Mouse (Mus musculus) splenic B cell, adult 2 months (primary cell): ENCODE results near the gene Adcy7.

Source experiments
- DNase-seq: peaks from one replicate; pipeline ENCODE4 v3.0.0-alpha.2; 2011; ENCODE audit warnings: low read depth, low spot score
- H3K27me3 ChIP-seq: 2 replicates; pipeline ENCODE4 v1.6.1; 2012; ENCODE audit warnings: mild to moderate bottlenecking, low read length, moderate library complexity, mixed read lengths; ENCODE audit not compliant: control insufficient read depth, poor library complexity, insufficient read depth, severe bottlenecking
- H3K36me3 ChIP-seq: 2 replicates; pipeline ENCODE4 v1.6.1; 2012; ENCODE audit warnings: mild to moderate bottlenecking, low read length, moderate library complexity, mixed read lengths; ENCODE audit not compliant: control insufficient read depth, poor library complexity, insufficient read depth, severe bottlenecking

Gene Adcy7

GRCm38 (mm10) chr8:88323523-88323922 lies 51.3 kb downstream of the Adcy7 start:
- no peaks in the 10 kb centered on the region for H3K27me3 ChIP-seq
- no peak for DNase-seq
- peaks cover 35% of the 10 kb centered on the region for H3K36me3 ChIP-seq

GRCm38 (mm10) chr8:88324760-88325159 lies 52.6 kb downstream of the Adcy7 start:
- DNase-seq: no peak
- H3K36me3 ChIP-seq: peaks cover 33% of the 10 kb centered on the region
- H3K27me3 ChIP-seq: no peaks in the 10 kb centered on the region

- H3K27me3 ChIP-seq: no peaks in the 10 kb centered on the region
- peaks cover 33% of the 10 kb centered on the region for H3K36me3 ChIP-seq
- no peak for DNase-seq
These were observed 53.0 kb downstream of the Adcy7 start for GRCm38 (mm10) chr8:88325251-88325650.

GRCm38 (mm10) chr8:88325795-88326194 lies 53.6 kb downstream of the Adcy7 start:
- H3K27me3 ChIP-seq: no peaks in the 10 kb centered on the region
- H3K36me3 ChIP-seq: peaks cover 33% of the 10 kb centered on the region
- no peak for DNase-seq

- H3K27me3 ChIP-seq: no peaks in the 10 kb centered on the region
- peaks cover 33% of the 10 kb centered on the region for H3K36me3 ChIP-seq
- DNase-seq: no peak
These were observed 54.1 kb downstream of the Adcy7 start for GRCm38 (mm10) chr8:88326328-88326727.

GRCm38 (mm10) chr8:88328689-88329088 lies 56.5 kb downstream of the Adcy7 start:
- peaks cover 28% of the 10 kb centered on the region for H3K36me3 ChIP-seq
- H3K27me3 ChIP-seq: no peaks in the 10 kb centered on the region
- no peak for DNase-seq

GRCm38 (mm10) chr8:88330816-88331215 lies 58.6 kb downstream of the Adcy7 start:
- H3K36me3 ChIP-seq: peaks cover 23% of the 10 kb centered on the region
- H3K27me3 ChIP-seq: no peaks in the 10 kb centered on the region
- no peak for DNase-seq

- peaks cover 14% of the 10 kb centered on the region; the same call in 1 of the 2 replicates for H3K36me3 ChIP-seq
- no peak for DNase-seq
- no peaks in the 10 kb centered on the region for H3K27me3 ChIP-seq
These were observed 62.2 kb downstream of the Adcy7 start for GRCm38 (mm10) chr8:88334384-88334783.

GRCm38 (mm10) chr8:88334975-88335374 lies 62.8 kb downstream of the Adcy7 start:
- DNase-seq: no peak
- Histone ChIP-seq H3K27me3 (no peaks in the 10 kb centered on the region), H3K36me3 (peaks cover 14% of the 10 kb centered on the region; the same call in 1 of the 2 replicates)

GRCm38 (mm10) chr8:88339221-88339620 lies 67.0 kb downstream of the Adcy7 start:
- Histone ChIP-seq H3K27me3 (no peaks in the 10 kb centered on the region), H3K36me3 (peaks cover 25% of the 10 kb centered on the region; the same call in 1 of the 2 replicates)
- DNase-seq: no peak

- no peak for DNase-seq
- no peaks in the 10 kb centered on the region for H3K27me3 ChIP-seq
These were observed 67.9 kb downstream of the Adcy7 start for GRCm38 (mm10) chr8:88339887-88340695.

GRCm38 (mm10) chr8:88342026-88342425 lies 69.8 kb downstream of the Adcy7 start:
- Histone ChIP-seq H3K36me3 (peaks cover 25% of the 10 kb centered on the region), H3K27me3 (no peaks in the 10 kb centered on the region)
- DNase-seq: no peak

More at GRCm38 (mm10) chr8:88339887-88340695, 67.9 kb downstream of the Adcy7 start:
- peaks cover 27% of the 10 kb centered on the region; the same call in 1 of the 2 replicates for H3K36me3 ChIP-seq

- Histone ChIP-seq H3K27me3 (no peaks in the 10 kb centered on the region; the same call in 1 of the 2 replicates), H3K36me3 (peaks cover 14% of the 10 kb centered on the region)
- DNase-seq: no peak
These were observed 76.8 kb downstream of the Adcy7 start for GRCm38 (mm10) chr8:88349046-88349445.

- DNase-seq: no peak
- Histone ChIP-seq H3K27me3 (no peaks in the 10 kb centered on the region), H3K36me3 (peaks cover 25% of the 10 kb centered on the region)
These were observed 85.2 kb downstream of the Adcy7 start for GRCm38 (mm10) chr8:88357226-88357933.

- H3K27me3 ChIP-seq: no peaks in the 10 kb centered on the region
- peaks cover 22% of the 10 kb centered on the region for H3K36me3 ChIP-seq
- DNase-seq: peak; percentile 34
These were observed 85.7 kb downstream of the Adcy7 start for GRCm38 (mm10) chr8:88357946-88358345.
